Mouse (Mus musculus): ENCODE data around the gene Tubb2b.

- TF ChIP-seq CTCF (IDR thresholded peaks at IDR 0.05; ENCODE audit: low read depth, low read length) (no peak), POLR2A (IDR thresholded peaks at IDR 0.05; ENCODE audit: extremely low read depth, insufficient read depth, low read length) (no peak)
Measured at GRCm38 (mm10) chr13:34100733-34101132, 29.5 kb downstream of the Tubb2b start.

Measured in liver, adult 2 months (tissue).